Mouse (Mus musculus): ENCODE results near the gene Stag2. TPM values are rescaled to one million over a fixed set of nuclear protein-coding genes. Genes with fewer than 3 reads are reported as not detected.

The Stag2 gene
- total RNA-seq (2014; rRNA removed) (35.7 and 55.3 TPM in 2 replicates), polyA plus RNA-seq (2015; fragmentation: Nextera tagmentation; extraction: Ambion mirVana) (14.5 and 16.8 TPM in 2 replicates)

GRCm38 (mm10) chrX:42148788-42149556, at the start of gene Stag2:
Stag2 (plus strand) TSS chrX:42149317.
- Histone ChIP-seq H3K4me3 (ENCODE audit: low read length) (peak within 1 kb of the TSS; percentile 60), H3K4me1 (ENCODE audit: insufficient read depth, low read length) (no peaks in the 10 kb centered on the region), H3K4me2 (ENCODE audit: low read depth, low read length) (peak within 1 kb of the TSS; percentile 53), H3K36me3 (ENCODE audit: insufficient read depth, low read length) (no peaks in the 10 kb centered on the region), H3K9me3 (ENCODE audit: low read length) (no peaks in the 10 kb centered on the region), H3K27ac (peak within 1 kb of the TSS; percentile 99), H3K27me3 (ENCODE audit: insufficient read depth, low read length) (no peaks in the 10 kb centered on the region), H3K9ac (replicated peaks; ENCODE audit: low read length) (peak within 1 kb of the TSS; percentile 89)
- peak; percentile 59 for TF ChIP-seq CTCF (IDR thresholded peaks at IDR 0.05; ENCODE audit: low read depth)
- ATAC-seq (peak; percentile 87), DNase-seq (ENCODE audit: low spot score) (peak; percentile 91)
- WGBS = 26% methylated on average over 64 of the region's 76 CpGs

GRCm38 (mm10) chrX:42107137-42107536, 42.0 kb upstream of the Stag2 start:
- Histone ChIP-seq H3K36me3 (ENCODE audit: insufficient read depth, low read length) (no peaks in the 10 kb centered on the region; the same call in 1 of the 2 replicates), H3K9me3 (ENCODE audit: low read length) (no peaks in the 10 kb centered on the region), H3K27ac (no peak overlapping the region), H3K9ac (replicated peaks; ENCODE audit: low read length) (no peak overlapping the region), H3K4me1 (ENCODE audit: insufficient read depth, low read length) (no peaks in the 10 kb centered on the region), H3K4me2 (ENCODE audit: low read depth, low read length) (no peak overlapping the region), H3K27me3 (ENCODE audit: insufficient read depth, low read length) (no peaks in the 10 kb centered on the region), H3K4me3 (ENCODE audit: low read length) (no peak overlapping the region)
- DNase-seq (ENCODE audit: low spot score) = no peak
- ATAC-seq = no peak
- 87% methylated on average over 6 of the region's 6 CpGs for WGBS
- no peak for TF ChIP-seq CTCF (IDR thresholded peaks at IDR 0.05; ENCODE audit: low read depth)

GRCm38 (mm10) chrX:42110585-42110984, 38.5 kb upstream of the Stag2 start:
- no peaks in the 10 kb centered on the region for H3K9me3 ChIP-seq (ENCODE audit: low read length)
- H3K4me1 ChIP-seq (ENCODE audit: insufficient read depth, low read length) = no peaks in the 10 kb centered on the region
- ATAC-seq = no peak
- no peaks in the 10 kb centered on the region for H3K27me3 ChIP-seq (ENCODE audit: insufficient read depth, low read length)
- DNase-seq (ENCODE audit: low spot score) = no peak
- H3K27ac ChIP-seq = no peak overlapping the region
- no peak overlapping the region for H3K4me3 ChIP-seq (ENCODE audit: low read length)
- 81% methylated on average over 1 of the region's 1 CpGs for WGBS
- TF ChIP-seq CTCF (IDR thresholded peaks at IDR 0.05; ENCODE audit: low read depth) = no peak
- no peaks in the 10 kb centered on the region; the same call in 1 of the 2 replicates for H3K36me3 ChIP-seq (ENCODE audit: insufficient read depth, low read length)
- no peak overlapping the region for H3K4me2 ChIP-seq (ENCODE audit: low read depth, low read length)
- no peak overlapping the region for H3K9ac ChIP-seq (replicated peaks; ENCODE audit: low read length)

GRCm38 (mm10) chrX:42119442-42120048, 29.6 kb upstream of the Stag2 start:
- 69% methylated on average over 6 of the region's 6 CpGs for WGBS
- Histone ChIP-seq H3K4me2 (ENCODE audit: low read depth, low read length) (no peak overlapping the region), H3K27ac (no peak overlapping the region), H3K4me3 (ENCODE audit: low read length) (no peak overlapping the region), H3K4me1 (ENCODE audit: insufficient read depth, low read length) (no peaks in the 10 kb centered on the region), H3K9ac (replicated peaks; ENCODE audit: low read length) (no peak overlapping the region), H3K36me3 (ENCODE audit: insufficient read depth, low read length) (no peaks in the 10 kb centered on the region), H3K27me3 (ENCODE audit: insufficient read depth, low read length) (no peaks in the 10 kb centered on the region), H3K9me3 (ENCODE audit: low read length) (no peaks in the 10 kb centered on the region)
- DNase-seq (ENCODE audit: low spot score) = no peak
- ATAC-seq = no peak
- no peak for TF ChIP-seq CTCF (IDR thresholded peaks at IDR 0.05; ENCODE audit: low read depth)

GRCm38 (mm10) chrX:42124963-42125697, 24.0 kb upstream of the Stag2 start:
- no peaks in the 10 kb centered on the region for H3K9me3 ChIP-seq (ENCODE audit: low read length)
- H3K36me3 ChIP-seq (ENCODE audit: insufficient read depth, low read length) = no peaks in the 10 kb centered on the region
- no peaks in the 10 kb centered on the region for H3K27me3 ChIP-seq (ENCODE audit: insufficient read depth, low read length)
- 72% methylated on average over 5 of the region's 5 CpGs for whole genome bisulfite sequencing
- no peak overlapping the region for H3K4me3 ChIP-seq (ENCODE audit: low read length)
- DNase-seq (ENCODE audit: low spot score) = no peak
- no peak for ATAC-seq
- H3K4me2 ChIP-seq (ENCODE audit: low read depth, low read length) = no peak overlapping the region
- TF ChIP-seq CTCF (IDR thresholded peaks at IDR 0.05; ENCODE audit: low read depth) = no peak
- H3K27ac ChIP-seq = no peak overlapping the region
- no peaks in the 10 kb centered on the region for H3K4me1 ChIP-seq (ENCODE audit: insufficient read depth, low read length)
- H3K9ac ChIP-seq (replicated peaks; ENCODE audit: low read length) = no peak overlapping the region

- H3K4me2 ChIP-seq (ENCODE audit: low read depth, low read length) = no peak overlapping the region
- WGBS = 70% methylated on average over 9 of the region's 9 CpGs
These were observed 9.2 kb upstream of the Stag2 start for GRCm38 (mm10) chrX:42139882-42140281.

More at GRCm38 (mm10) chrX:42139882-42140281, 9.2 kb upstream of the Stag2 start:
- H3K36me3 ChIP-seq (ENCODE audit: insufficient read depth, low read length) = no peaks in the 10 kb centered on the region
- H3K4me3 ChIP-seq (ENCODE audit: low read length) = no peak overlapping the region
- no peak overlapping the region for H3K27ac ChIP-seq
- H3K27me3 ChIP-seq (ENCODE audit: insufficient read depth, low read length) = no peaks in the 10 kb centered on the region
- ATAC-seq (no peak), DNase-seq (ENCODE audit: low spot score) (no peak)
- no peaks in the 10 kb centered on the region for H3K9me3 ChIP-seq (ENCODE audit: low read length)
- no peaks in the 10 kb centered on the region for H3K4me1 ChIP-seq (ENCODE audit: insufficient read depth, low read length)
- TF ChIP-seq CTCF (IDR thresholded peaks at IDR 0.05; ENCODE audit: low read depth) = no peak
- no peak overlapping the region for H3K9ac ChIP-seq (replicated peaks; ENCODE audit: low read length)

Measured in hindbrain, postnatal 0 days (tissue).